Mouse (Mus musculus) cerebellum, adult 18-20 months (tissue): ENCODE results near the gene Abca3.
"Not testable (repeated sequence)": the region's sequence is repeated elsewhere in the genome, so short reads cannot be mapped to it uniquely, and the experiment has no call there.

Experiments
- DNase-seq, 2 experiments: peaks; one replicate each; pipeline ENCODE4 v3.0.0; 2021

The Abca3 gene

GRCm38 (mm10) chr17:24442632-24443155 lies 90.9 kb downstream of the Abca3 start, which contains the start of gene Dnase1l2:
Dnase1l2 (minus strand) TSS chr17:24443105.
- DNase-seq = peak; percentile 52 to 54

DNA sequence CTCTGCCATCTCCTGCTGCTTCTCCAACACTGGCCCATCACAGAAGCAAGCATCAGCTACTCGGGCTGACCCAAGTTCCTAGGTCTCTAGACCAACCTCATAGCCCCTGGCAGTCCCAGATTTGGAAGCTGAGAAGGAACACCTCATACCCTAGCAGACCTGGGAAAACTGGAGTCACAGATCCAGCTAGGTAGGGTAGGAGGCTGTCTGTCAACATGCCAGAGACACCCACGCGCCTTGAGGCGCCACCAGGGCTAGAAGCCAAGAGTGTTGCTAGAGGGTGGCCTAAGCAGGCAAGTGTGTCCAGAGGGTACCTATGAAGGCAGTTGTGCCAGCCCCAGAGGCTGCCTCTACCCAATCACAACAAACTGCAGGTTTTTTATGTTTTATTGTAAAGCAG lies 91.7 kb downstream of the Abca3 start:
- DNase-seq = peak; percentile 79 to 80

GRCm38 (mm10) chr17:24446590-24446989 lies 94.8 kb downstream of the Abca3 start:
- DNase-seq = no peak

- DNase-seq = no peak
Observed at GRCm38 (mm10) chr17:24449507-24449906, 97.8 kb downstream of the Abca3 start.

GRCm38 (mm10) chr17:24451220-24451619 lies 99.5 kb downstream of the Abca3 start:
- DNase-seq = no peak

GRCm38 (mm10) chr17:24453372-24453771 lies 101.6 kb downstream of the Abca3 start:
- DNase-seq = no peak

DNA sequence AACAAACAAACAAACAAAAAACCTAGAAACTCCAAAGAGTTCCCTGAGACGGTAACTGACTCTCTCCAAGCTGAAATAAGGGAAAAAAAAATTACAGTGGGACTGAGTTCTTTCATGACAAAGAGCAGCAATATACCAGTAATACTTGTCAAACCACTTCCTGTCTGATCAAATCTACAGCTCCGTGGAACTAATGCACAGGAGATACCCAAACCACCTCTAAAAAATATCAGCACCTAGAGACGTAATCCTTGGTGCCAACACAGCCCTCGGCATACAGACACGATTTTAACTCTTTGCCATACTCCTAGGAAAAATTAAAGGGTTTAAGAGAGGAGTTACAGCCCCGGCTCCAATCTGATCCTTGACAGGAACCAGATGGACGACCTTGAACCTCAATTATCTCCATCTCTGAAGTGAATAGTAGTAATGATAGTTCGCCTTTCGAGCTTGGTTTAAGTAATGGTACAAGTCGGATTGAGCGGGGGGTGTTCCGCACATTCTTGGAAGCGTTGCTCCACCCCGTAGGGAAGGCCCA lies 102.5 kb downstream of the Abca3 start:
- no peak for DNase-seq

DNA sequence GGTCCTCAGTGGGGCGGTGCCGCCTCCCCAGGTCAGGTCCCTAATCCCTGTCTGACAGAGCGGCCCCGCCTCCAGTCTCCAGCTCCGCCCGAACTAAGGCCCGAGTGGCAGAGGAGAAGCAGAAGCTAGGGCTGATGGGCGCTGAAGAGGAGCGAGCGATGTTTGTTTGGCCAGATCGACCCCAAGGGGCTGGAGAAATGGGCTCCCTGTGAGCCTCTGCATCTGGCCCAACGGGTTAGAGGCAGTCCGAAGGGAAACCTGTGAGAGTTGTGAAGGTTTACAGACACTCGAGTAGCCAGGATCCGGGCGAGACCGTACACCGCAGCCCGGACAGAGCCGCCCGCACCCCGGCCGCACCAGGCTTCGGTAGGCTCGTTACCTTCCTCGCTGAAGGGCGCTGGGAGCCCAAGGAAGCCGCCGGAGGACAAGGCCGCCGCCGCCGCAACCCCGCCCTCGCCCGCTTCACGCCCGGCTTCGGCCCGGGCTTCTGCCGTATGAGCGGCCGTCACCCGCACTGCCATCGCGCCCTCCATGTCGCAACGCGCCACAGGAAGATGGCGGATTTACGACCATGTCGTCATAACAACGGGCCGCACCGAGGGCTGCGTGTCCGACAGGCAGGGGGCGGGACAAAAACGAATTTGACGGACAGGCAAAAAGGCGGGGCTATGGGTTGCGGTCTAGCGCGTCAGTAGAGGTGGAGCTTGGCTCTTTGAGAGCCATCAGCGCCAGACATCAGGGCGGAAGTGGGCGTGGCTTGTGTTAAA lies 103.2 kb downstream of the Abca3 start:
- DNase-seq = peak; percentile 97 to 100

DNA sequence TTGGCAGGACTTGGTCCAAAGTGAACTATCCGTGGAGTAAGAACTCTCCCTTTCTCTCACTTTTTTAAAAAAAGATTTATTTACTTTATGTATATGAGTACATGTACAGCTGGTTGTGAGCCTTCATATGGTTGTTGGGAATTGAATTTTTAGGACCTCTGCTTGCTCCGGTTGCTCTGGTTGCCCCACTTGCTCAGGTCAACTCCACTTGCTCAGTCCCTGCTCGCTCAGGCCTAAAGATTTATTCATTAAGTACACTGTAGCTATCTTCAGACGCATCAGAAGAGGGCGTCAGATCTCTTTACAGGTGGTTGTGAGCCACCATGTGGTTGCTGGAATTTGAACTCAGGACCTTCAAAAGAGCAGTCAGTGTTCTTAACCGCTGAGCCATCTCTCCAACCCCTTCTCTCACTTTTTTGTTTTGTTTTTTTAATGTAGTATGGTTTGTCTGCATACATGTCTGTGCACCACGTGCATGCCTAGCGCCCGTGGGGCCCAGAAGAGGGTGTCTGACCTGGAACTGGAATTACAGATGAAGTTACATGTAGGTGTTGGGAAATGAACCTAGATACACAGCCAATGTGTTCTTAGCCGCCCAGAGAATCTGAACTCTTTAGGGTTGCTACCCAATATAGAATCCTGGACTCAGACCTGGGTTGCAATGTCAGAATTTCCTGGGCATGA lies 103.9 kb downstream of the Abca3 start:
- not testable (repeated sequence) for DNase-seq
